Mouse (Mus musculus): ENCODE measurements around the gene Eppin. TPM values are rescaled to one million over a fixed set of nuclear protein-coding genes. Genes with fewer than 3 reads are reported as not detected.
A peak's percentile ranks its signal among the peaks of the same experiment; 100 is the strongest.

The Eppin gene
- polyA plus RNA-seq, 1 experiment from 2014 or later, result not detected

DNA sequence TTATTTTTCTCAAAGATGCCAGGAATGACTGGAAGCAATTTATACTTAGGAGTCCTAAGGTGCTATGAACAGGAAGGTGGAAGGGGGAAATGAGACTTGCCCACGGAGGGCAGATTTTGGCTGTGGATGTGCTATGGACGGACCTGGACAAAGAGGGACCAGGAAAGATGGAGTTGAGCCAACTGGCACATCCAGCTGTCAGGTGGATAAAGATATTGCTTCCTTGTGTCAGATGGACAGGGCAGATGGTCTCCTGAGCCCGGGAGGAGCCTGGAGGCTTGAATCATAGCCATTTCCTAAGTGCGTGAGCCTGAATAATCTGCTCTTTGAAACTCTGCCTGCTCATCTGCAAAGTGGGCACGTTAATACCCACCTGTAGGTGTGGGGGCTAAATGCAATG, 29.0 kb downstream of the Eppin start:
- H3K9ac ChIP-seq (replicated peaks; ENCODE audit: low read length), result no peak overlapping the region
- no peak overlapping the region for H3K4me2 ChIP-seq (ENCODE audit: low read length)
- WGBS, result 66% methylated on average over 5 of the region's 5 CpGs
- no peak overlapping the region for H3K4me3 ChIP-seq (replicated peaks; ENCODE audit: low read depth, low read length)
- H3K27ac ChIP-seq (replicated peaks; ENCODE audit: low read depth, low read length), result no peak overlapping the region
- peaks cover 13% of the 10 kb centered on the region for H3K27me3 ChIP-seq (ENCODE audit: control insufficient read depth, insufficient read depth, low read length)
- no peaks in the 10 kb centered on the region for H3K36me3 ChIP-seq (ENCODE audit: control insufficient read depth, insufficient read depth, low read length)
- ATAC-seq (ENCODE audit: low FRiP score, low TSS enrichment) (no peak), DNase-seq (no peak)
- peaks cover 4% of the 10 kb centered on the region; the same call in 1 of the 2 replicates for H3K4me1 ChIP-seq (ENCODE audit: control insufficient read depth, insufficient read depth, low read length)
- no peaks in the 10 kb centered on the region for H3K9me3 ChIP-seq (ENCODE audit: control insufficient read depth, low read length)

DNA sequence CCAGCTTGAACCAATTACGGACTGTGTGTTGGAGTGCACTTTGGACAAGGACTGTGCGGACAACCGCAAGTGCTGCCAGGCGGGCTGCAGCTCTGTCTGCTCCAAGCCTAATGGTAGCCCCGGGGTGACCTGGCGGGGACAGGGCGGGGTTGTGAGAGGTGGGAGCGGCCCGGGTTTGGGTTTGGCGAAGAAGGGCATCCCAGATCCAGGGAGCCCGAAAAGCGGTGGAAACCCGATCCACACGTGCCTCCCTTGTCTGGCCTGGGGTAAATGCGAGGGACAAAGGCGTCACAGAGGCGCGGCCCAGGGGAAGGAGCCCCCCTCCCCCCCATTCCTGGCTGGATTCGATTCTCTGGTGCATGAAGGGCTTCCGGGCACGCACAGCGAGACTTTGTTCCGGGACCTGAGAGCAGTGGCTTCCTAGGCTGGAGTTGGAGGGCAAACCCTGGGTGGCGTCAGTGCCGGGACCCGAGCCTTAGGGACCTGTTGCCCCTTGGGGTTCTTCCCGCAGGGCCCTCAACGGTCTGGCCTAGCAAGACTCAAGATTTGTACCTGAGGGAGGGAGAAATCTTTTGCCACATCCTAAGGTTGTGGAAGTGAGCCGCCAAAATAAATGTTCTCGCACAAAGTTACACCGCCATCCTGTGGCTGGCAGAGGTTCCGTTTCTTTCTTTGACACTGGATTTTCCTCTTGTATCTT, 29.9 kb downstream of the Eppin start:
- peak overlapping the region; percentile 42 for H3K4me3 ChIP-seq (replicated peaks; ENCODE audit: low read depth, low read length)
- H3K9ac ChIP-seq (replicated peaks; ENCODE audit: low read length), result peak overlapping the region; percentile 45
- ATAC-seq (ENCODE audit: low FRiP score, low TSS enrichment) (peak; percentile 48), DNase-seq (peak; percentile 77)
- H3K27ac ChIP-seq (replicated peaks; ENCODE audit: low read depth, low read length), result no peak overlapping the region
- H3K27me3 ChIP-seq (ENCODE audit: control insufficient read depth, insufficient read depth, low read length), result peaks cover 13% of the 10 kb centered on the region
- no peaks in the 10 kb centered on the region for H3K36me3 ChIP-seq (ENCODE audit: control insufficient read depth, insufficient read depth, low read length)
- under 1% methylated on average over 32 of the region's 32 CpGs for WGBS
- peaks cover 4% of the 10 kb centered on the region; the same call in 1 of the 2 replicates for H3K4me1 ChIP-seq (ENCODE audit: control insufficient read depth, insufficient read depth, low read length)
- no peaks in the 10 kb centered on the region for H3K9me3 ChIP-seq (ENCODE audit: control insufficient read depth, low read length)
- H3K4me2 ChIP-seq (ENCODE audit: low read length), result peak overlapping the region; percentile 92

DNA sequence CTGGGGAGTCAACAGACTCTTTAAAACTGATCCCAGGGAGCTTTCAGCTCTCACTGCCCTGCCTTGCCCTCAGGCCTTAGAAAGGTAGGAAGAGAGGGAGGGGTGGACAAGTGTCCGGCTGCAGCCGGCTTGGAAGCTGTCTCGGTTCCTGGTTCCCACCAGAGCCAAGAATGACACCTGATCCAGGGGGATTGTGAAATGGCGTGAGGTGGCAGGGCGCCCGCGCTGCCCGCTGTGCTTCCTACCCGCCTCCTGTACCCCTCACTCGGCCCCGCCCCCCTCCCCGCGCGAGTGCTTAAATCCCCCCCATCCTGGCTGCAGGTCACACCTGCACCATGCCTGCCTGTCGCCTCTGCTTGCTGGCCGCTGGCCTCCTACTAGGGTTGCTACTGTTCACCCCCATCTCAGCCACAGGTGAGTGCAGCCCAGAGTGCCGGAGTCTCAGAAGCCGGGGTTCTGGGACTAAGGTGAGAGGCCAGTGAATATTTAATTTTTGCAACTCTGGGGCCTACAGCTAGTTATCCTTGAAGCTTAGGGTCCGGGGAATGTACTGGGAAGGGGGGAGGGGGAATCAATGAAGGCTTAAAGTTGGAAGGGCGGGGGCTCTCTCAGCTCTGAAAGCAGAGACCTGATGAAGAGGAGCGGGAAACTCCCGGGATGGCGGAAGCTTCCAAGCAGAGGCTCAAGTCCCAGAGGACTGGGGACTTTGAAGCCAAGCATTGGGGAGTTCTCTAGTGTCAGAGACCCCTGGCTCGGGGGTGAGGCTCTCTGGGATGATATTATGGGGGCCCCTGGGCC, 30.8 kb downstream of the Eppin start, which contains the start of gene Wfdc2:
TSS of gene Wfdc2 (plus strand) at position 23 of the 798 bp plus-strand sequence.
- Histone ChIP-seq H3K27me3 (ENCODE audit: control insufficient read depth, insufficient read depth, low read length) (peaks cover 13% of the 10 kb centered on the region), H3K9me3 (ENCODE audit: control insufficient read depth, low read length) (no peaks in the 10 kb centered on the region), H3K4me2 (ENCODE audit: low read length) (peak within 1 kb of the TSS; percentile 92), H3K4me3 (replicated peaks; ENCODE audit: low read depth, low read length) (peak within 1 kb of the TSS; percentile 42), H3K9ac (replicated peaks; ENCODE audit: low read length) (peak within 1 kb of the TSS; percentile 45), H3K4me1 (ENCODE audit: control insufficient read depth, insufficient read depth, low read length) (peaks cover 4% of the 10 kb centered on the region; the same call in 1 of the 2 replicates), H3K36me3 (ENCODE audit: control insufficient read depth, insufficient read depth, low read length) (no peaks in the 10 kb centered on the region), H3K27ac (replicated peaks; ENCODE audit: low read depth, low read length) (no peak within 1 kb of the TSS)
- 2% methylated on average over 23 of the region's 24 CpGs for WGBS
- DNase-seq (peak; percentile 33), ATAC-seq (ENCODE audit: low FRiP score, low TSS enrichment) (no peak)

DNA sequence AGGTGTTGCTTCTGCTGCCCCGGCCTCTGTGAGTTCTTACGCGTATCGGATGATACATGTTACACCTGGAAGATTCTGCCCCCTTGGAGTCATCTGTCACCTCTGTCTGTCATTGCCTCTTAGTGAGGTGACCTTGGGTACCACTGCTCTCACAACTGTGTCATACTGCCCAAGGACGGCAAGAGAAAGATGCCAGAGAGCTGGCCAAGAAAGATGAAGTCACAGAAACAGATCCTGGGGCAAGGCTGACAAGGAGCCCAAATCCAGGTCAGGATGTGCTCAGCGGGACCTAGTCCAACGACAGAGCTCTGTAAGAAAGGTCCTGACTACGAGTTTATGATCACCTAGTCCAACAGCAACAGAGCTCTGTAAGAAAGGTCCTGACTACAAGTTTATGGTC, 33.3 kb downstream of the Eppin start:
- DNase-seq, result no peak
- Histone ChIP-seq H3K9ac (replicated peaks; ENCODE audit: low read length) (no peak overlapping the region), H3K4me3 (replicated peaks; ENCODE audit: low read depth, low read length) (no peak overlapping the region), H3K4me1 (ENCODE audit: control insufficient read depth, insufficient read depth, low read length) (peaks cover 4% of the 10 kb centered on the region; the same call in 1 of the 2 replicates), H3K27me3 (ENCODE audit: control insufficient read depth, insufficient read depth, low read length) (peaks cover 13% of the 10 kb centered on the region), H3K9me3 (ENCODE audit: control insufficient read depth, low read length) (no peaks in the 10 kb centered on the region), H3K36me3 (ENCODE audit: control insufficient read depth, insufficient read depth, low read length) (no peaks in the 10 kb centered on the region), H3K4me2 (ENCODE audit: low read length) (no peak overlapping the region), H3K27ac (replicated peaks; ENCODE audit: low read depth, low read length) (no peak overlapping the region)
- no peak for ATAC-seq (ENCODE audit: low FRiP score, low TSS enrichment)
- 93% methylated on average over 8 of the region's 8 CpGs for WGBS

DNA sequence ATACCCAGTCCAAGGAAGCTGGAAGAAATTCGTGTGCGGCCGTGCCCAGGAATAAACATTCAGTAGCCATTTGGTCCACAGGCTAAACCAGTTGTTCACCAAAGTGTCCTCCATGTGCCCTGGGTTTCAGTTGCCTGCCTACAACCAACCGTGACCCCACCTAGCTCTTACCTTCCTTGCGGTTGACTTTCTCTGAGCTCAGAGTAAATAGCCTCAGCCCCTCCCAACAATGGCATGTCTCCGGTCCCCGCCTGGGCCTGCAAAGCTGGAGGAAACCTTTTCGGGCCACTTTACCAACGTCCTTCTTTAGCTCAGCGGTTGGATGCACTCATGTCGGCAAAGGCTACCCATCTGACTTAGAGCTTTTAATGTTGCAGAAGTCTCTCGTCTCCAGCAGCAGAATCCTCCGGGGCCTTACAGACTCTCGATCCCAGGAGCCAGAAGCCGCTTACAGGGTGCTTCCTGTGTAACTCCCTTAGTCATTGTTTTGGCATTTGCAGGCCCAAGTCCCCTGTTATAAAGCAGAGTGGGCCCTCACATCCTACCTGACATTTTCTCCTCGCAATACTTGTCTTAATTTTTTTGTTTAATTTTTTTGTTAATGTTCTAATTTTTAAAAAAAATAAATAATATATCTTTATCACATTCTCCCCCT, 34.3 kb downstream of the Eppin start:
- Histone ChIP-seq H3K4me3 (replicated peaks; ENCODE audit: low read depth, low read length) (no peak overlapping the region), H3K9me3 (ENCODE audit: control insufficient read depth, low read length) (no peaks in the 10 kb centered on the region), H3K9ac (replicated peaks; ENCODE audit: low read length) (no peak overlapping the region), H3K4me1 (ENCODE audit: control insufficient read depth, insufficient read depth, low read length) (peaks cover 4% of the 10 kb centered on the region; the same call in 1 of the 2 replicates), H3K27me3 (ENCODE audit: control insufficient read depth, insufficient read depth, low read length) (peaks cover 13% of the 10 kb centered on the region), H3K36me3 (ENCODE audit: control insufficient read depth, insufficient read depth, low read length) (no peaks in the 10 kb centered on the region), H3K27ac (replicated peaks; ENCODE audit: low read depth, low read length) (no peak overlapping the region), H3K4me2 (ENCODE audit: low read length) (no peak overlapping the region)
- DNase-seq, result no peak
- 50% methylated on average over 16 of the region's 16 CpGs for WGBS
- no peak for ATAC-seq (ENCODE audit: low FRiP score, low TSS enrichment)

DNA sequence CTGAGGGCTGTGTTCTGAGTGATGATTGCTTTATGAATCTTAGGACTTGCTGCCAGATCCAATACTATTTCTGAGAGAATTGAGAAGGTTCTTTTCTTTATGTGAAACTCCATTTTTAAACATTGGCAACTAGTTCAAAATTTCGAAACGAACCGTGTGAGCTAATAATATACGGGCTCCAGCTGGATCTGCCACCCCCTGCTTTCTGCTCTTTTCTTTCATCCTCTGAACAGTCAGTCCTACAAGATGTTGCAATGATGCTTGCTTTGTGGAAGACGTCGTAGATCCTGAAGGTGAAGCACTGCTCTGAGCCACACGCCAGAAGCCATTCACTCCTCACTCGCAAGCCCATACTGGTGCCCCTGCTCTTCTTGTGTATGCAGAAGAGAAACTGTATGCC, 35.0 kb downstream of the Eppin start:
- no peaks in the 10 kb centered on the region for H3K9me3 ChIP-seq (ENCODE audit: control insufficient read depth, low read length)
- 81% methylated on average over 8 of the region's 8 CpGs for WGBS
- DNase-seq, result no peak
- no peak overlapping the region for H3K4me3 ChIP-seq (replicated peaks; ENCODE audit: low read depth, low read length)
- no peaks in the 10 kb centered on the region for H3K36me3 ChIP-seq (ENCODE audit: control insufficient read depth, insufficient read depth, low read length)
- no peak for ATAC-seq (ENCODE audit: low FRiP score, low TSS enrichment)
- peaks cover 13% of the 10 kb centered on the region for H3K27me3 ChIP-seq (ENCODE audit: control insufficient read depth, insufficient read depth, low read length)
- no peak overlapping the region for H3K27ac ChIP-seq (replicated peaks; ENCODE audit: low read depth, low read length)
- peaks cover 3% of the 10 kb centered on the region; the same call in 1 of the 2 replicates for H3K4me1 ChIP-seq (ENCODE audit: control insufficient read depth, insufficient read depth, low read length)
- H3K9ac ChIP-seq (replicated peaks; ENCODE audit: low read length), result no peak overlapping the region
- H3K4me2 ChIP-seq (ENCODE audit: low read length), result no peak overlapping the region

DNA sequence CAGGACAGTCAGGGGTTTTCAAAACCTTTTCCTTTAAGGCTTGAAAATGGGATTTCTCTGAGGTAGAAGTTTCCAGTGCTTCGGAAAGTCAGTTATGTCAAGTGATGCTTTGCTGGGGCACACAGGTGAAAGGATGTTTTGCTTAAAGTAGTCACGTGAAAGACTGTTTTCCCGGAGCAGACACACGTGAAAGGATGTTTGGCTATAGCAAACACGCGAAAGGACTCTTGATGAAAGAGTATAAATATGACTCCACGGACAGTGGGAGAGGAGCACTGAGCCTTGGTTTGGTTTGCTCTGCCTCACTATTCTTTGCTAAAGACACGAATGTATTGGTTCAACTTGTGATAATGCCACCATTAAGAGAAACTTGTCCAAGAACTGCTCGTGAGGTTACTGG, 41.9 kb downstream of the Eppin start:
- no peak overlapping the region for H3K4me3 ChIP-seq (replicated peaks; ENCODE audit: low read depth, low read length)
- 92% methylated on average over 9 of the region's 9 CpGs for WGBS
- H3K4me2 ChIP-seq (ENCODE audit: low read length), result no peak overlapping the region
- H3K9me3 ChIP-seq (ENCODE audit: control insufficient read depth, low read length), result no peaks in the 10 kb centered on the region
- H3K36me3 ChIP-seq (ENCODE audit: control insufficient read depth, insufficient read depth, low read length), result no peaks in the 10 kb centered on the region
- H3K9ac ChIP-seq (replicated peaks; ENCODE audit: low read length), result no peak overlapping the region
- ATAC-seq (ENCODE audit: low FRiP score, low TSS enrichment) (no peak), DNase-seq (no peak)
- no peak overlapping the region for H3K27ac ChIP-seq (replicated peaks; ENCODE audit: low read depth, low read length)
- H3K27me3 ChIP-seq (ENCODE audit: control insufficient read depth, insufficient read depth, low read length), result no peaks in the 10 kb centered on the region
- 0 out of 2 replicates have a peak, but pooled peaks cover 5% of the 10 kb centered on the region for H3K4me1 ChIP-seq (ENCODE audit: control insufficient read depth, insufficient read depth, low read length)

DNA sequence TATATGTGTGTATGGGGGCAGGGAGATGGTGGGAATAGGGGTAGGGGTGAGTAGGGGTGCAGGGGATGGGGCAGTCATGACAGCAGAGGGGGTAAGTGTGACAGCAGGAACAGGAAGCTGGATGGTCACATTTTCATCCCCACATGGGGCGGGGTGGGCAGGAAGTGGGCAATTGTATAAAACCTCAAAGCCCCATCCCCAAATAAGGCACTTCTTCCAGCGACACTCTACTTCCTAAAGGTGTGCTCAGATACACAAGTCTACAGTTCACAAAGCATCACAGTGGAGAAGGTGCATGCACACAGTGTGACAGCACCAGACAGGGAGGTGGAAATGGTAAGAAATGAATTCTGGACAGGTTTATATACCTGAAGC, 42.5 kb downstream of the Eppin start:
- ATAC-seq (ENCODE audit: low FRiP score, low TSS enrichment), result no peak

More for the DNA sequence above, 42.5 kb downstream of the Eppin start:
- H3K27ac ChIP-seq (replicated peaks; ENCODE audit: low read depth, low read length), result no peak overlapping the region
- 80% methylated on average over 2 of the region's 2 CpGs for WGBS
- no peak overlapping the region for H3K9ac ChIP-seq (replicated peaks; ENCODE audit: low read length)
- no peaks in the 10 kb centered on the region for H3K9me3 ChIP-seq (ENCODE audit: control insufficient read depth, low read length)
- DNase-seq, result no peak
- 0 out of 2 replicates have a peak, but pooled peaks cover 5% of the 10 kb centered on the region for H3K4me1 ChIP-seq (ENCODE audit: control insufficient read depth, insufficient read depth, low read length)
- H3K27me3 ChIP-seq (ENCODE audit: control insufficient read depth, insufficient read depth, low read length), result no peaks in the 10 kb centered on the region
- H3K36me3 ChIP-seq (ENCODE audit: control insufficient read depth, insufficient read depth, low read length), result no peaks in the 10 kb centered on the region
- H3K4me3 ChIP-seq (replicated peaks; ENCODE audit: low read depth, low read length), result no peak overlapping the region
- H3K4me2 ChIP-seq (ENCODE audit: low read length), result no peak overlapping the region
